Mouse (Mus musculus): ENCODE measurements around the gene Glipr1l1. TPM values are rescaled to one million over a fixed set of nuclear protein-coding genes. Genes with fewer than 3 reads are reported as not detected.

Gene Glipr1l1
- not detected for polyA plus RNA-seq (2017; shearing (Covaris generic))

DNA sequence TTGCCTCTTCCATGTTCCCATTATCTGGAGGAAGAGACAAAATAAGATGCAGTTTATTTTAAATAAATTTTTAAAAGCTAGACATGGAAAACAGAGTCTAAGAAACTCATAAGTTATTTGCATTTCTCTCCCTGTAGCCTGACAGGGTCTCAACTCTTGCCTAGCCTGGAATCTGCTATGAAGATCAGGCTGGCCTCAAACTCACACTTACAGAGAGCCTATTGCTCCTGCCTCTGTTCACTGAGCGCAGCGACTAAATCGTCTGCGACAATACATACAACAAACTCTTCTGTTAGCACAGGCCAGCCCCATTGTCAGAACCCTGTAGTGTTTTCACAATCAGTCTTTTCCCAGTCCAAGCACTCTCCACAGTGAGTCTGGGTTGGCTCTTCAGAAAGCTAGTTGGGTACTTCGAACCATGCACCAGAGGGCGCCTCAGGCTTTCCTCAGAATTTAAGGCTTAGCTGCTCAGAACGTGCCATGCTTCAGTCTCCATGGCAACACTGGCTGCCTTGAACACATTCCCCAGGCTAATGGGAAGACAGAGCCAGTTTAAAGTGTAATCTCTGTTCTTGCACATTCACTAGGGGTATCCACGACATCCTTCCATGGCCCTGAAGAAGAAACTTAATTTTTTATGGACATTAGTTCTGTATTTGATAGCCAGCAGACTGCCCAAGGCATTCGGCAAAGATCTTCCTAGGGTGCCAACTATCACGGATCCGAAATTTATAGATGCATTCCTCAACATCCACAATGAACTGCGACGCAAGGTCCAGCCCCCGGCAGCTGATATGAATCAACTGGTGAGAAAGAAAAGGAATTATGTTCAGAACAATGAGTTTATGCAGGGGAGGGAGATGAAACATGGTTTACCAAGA is at the start of gene Glipr1l1:
TSS of gene Glipr1l1 (plus strand) at position 488 of the 881 bp plus-strand sequence.

DNA sequence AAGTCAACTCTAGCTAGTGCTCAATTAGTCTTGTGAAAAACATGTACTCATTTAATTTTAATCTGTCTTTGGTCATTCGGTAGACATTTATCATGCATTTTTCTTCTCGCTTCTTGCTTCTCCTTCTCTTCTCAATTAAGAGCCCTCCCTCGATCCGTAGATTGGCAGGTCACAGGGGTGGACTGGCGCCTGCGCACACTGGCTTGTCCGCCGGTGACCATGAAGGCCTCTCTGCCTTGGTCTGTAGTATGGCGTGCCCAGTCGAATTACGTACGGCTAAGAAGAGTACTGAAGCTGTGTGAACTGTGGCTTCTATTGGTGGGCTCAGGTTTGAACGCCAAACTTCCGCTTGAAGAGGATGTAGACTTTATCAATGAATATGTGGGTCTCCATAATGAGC is 23.2 kb downstream of the Glipr1l1 start, which contains the start of gene Glipr1l2:
TSS of gene Glipr1l2 (plus strand) at position 198 of the 400 bp plus-strand sequence.

Other genes with a start within 250 kb of the Glipr1l1 start
- gene Krr1, start 87.5 kb upstream of the Glipr1l1 start, polyA plus RNA-seq (2017; shearing (Covaris generic)), result 32.4 TPM
- 58.6 TPM for gene Glipr1, start 57.6 kb upstream of the Glipr1l1 start, polyA plus RNA-seq (2017; shearing (Covaris generic))
- not detected for gene Glipr1l2, start 23.2 kb downstream of the Glipr1l1 start, polyA plus RNA-seq (2017; shearing (Covaris generic))
- not detected for gene Glipr1l3, start 100.1 kb downstream of the Glipr1l1 start, polyA plus RNA-seq (2017; shearing (Covaris generic))
- not detected for gene Caps2, start 103.4 kb downstream of the Glipr1l1 start, polyA plus RNA-seq (2017; shearing (Covaris generic))
- gene Kcnc2, start 210.9 kb downstream of the Glipr1l1 start, polyA plus RNA-seq (2017; shearing (Covaris generic)), result 1.6 TPM

All from effector memory CD4-positive, alpha-beta T cell, adult 7 months (primary cell).